ENCODE assay signal across 8 mouse cellular contexts in the genomic region with DNA sequence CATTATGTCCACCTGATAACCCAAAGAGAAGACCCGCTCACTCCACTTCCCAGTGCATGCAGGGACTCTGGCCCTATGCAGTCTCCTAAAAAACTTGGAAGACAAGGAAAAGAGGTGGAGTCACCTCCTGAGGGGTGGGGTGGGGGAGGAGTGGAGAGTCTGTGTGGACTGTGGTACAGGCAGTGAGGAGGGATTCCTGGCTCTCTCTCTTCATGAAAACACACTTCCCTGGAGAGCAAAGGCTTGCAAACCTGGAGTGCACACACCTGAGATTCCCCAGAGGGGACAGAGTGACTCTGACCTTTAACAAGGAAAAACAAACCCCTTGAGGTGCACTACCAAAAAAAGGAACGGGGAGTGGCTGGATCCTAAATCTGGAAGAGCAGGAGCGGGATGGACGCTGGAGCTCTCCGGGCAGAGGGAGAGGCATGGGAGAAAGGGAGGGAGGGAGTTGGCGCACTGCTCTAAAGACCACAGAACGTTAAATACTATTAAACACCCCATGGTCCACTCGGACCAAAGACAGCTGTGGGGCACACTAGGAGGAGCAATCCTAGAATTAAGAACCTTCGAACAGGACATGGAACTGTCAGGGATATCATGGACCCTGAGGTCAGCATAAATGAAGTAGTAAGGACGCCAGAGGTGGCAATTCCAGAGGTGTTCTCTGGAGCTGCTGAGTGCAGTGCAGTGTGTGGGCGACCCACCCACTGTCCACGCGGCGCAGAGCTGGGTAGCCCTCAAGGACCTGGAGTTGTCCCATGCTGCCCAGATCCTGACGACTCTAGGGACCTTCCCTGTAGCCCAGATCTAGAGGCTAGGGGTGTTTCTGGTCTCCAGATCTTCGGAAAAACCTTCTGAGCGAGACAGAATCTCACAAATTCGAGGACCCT. TPM values are rescaled to one million over a fixed set of nuclear protein-coding genes. Genes with fewer than 3 reads are reported as not detected.
DNase-seq lines count a peak whose midpoint lies in the region; ATAC-seq and TF ChIP-seq lines count a peak whose summit lies in the region.

No protein-coding gene starts in this region.

- peak overlapping the region; percentile 99 for H3K4me2 ChIP-seq in embryonic facial prominence, embryonic 15.5 days (replicated peaks)
- peak overlapping the region; percentile 99 for H3K4me2 ChIP-seq in limb, embryonic 11.5 days (ENCODE audit: low read depth, severe bottlenecking)
- peak overlapping the region; percentile 97 for H3K4me2 ChIP-seq in neural tube, embryonic 12.5 days (replicated peaks)

- H3K4me3 ChIP-seq in left cerebral cortex, adult 2 months: peak overlapping the region; percentile 72
- peak overlapping the region; percentile 80 for H3K4me3 ChIP-seq in embryonic facial prominence, embryonic 15.5 days (replicated peaks)
- H3K4me3 ChIP-seq in limb, embryonic 11.5 days (ENCODE audit: low read depth, low read length): peak overlapping the region; percentile 68
- peak overlapping the region; percentile 62 for H3K4me3 ChIP-seq in neural tube, embryonic 12.5 days

- intact Hi-C loops in left cerebral cortex, adult 2 months (cut with DNase I): loop anchor here (1.0 kb wide), 1 partner anchor 170 kb away; no protein-coding TSS in a partner anchor
- intact Hi-C loops in left cerebral cortex, postnatal 36 days (cut with DNase I): loop anchor here (5.0 kb wide), 3 partner anchors 184 to 414 kb away; no protein-coding TSS in a partner anchor

- TF ChIP-seq CTCF in left cerebral cortex, adult 2 months (IDR thresholded peaks at IDR 0.05): no peak

- H3K27ac ChIP-seq in left cerebral cortex, adult 2 months: peak overlapping the region; percentile 93
- no peak overlapping the region for H3K27ac ChIP-seq in embryonic facial prominence, embryonic 15.5 days (replicated peaks)
- H3K27ac ChIP-seq in limb, embryonic 11.5 days (replicated peaks; ENCODE audit: low read depth, low read length): no peak overlapping the region
- H3K27ac ChIP-seq in neural tube, embryonic 12.5 days: no peak overlapping the region

- DNase-seq in left cerebral cortex, adult 2 months (ENCODE audit: extremely low spot score in 1 of 2, low spot score in 2 of 2): no peak
- DNase-seq in left cerebral cortex, adult 18-20 months (ENCODE audit: low spot score in 2 of 2): no peak
- no peak for DNase-seq in limb, embryonic 11.5 days (ENCODE audit: low spot score)
- DNase-seq in gastrocnemius, postnatal 4 days (ENCODE audit: low spot score in 2 of 2): no peak
- no peak for DNase-seq in frontal cortex, postnatal 10 days (ENCODE audit: low spot score in 2 of 2)
- DNase-seq in left cerebral cortex, postnatal 36 days (ENCODE audit: low spot score in 2 of 2): no peak

- H3K4me1 ChIP-seq in embryonic facial prominence, embryonic 15.5 days: peaks cover 38% of the 10 kb centered on the region
- H3K4me1 ChIP-seq in limb, embryonic 11.5 days (ENCODE audit: control insufficient read depth, insufficient read depth, low read length): peaks cover 5% of the 10 kb centered on the region; the same call in 1 of the 2 replicates
- H3K4me1 ChIP-seq in neural tube, embryonic 12.5 days: peaks cover 13% of the 10 kb centered on the region

- 0 out of 2 replicates have a peak, but pooled peaks cover 7% of the 10 kb centered on the region for H3K27me3 ChIP-seq in embryonic facial prominence, embryonic 15.5 days
- 0 out of 2 replicates have a peak, but pooled peaks cover 2% of the 10 kb centered on the region for H3K27me3 ChIP-seq in limb, embryonic 11.5 days (ENCODE audit: control insufficient read depth, insufficient read depth, low read length)
- H3K27me3 ChIP-seq in neural tube, embryonic 12.5 days (replicated peaks): peaks cover 7% of the 10 kb centered on the region

- no peaks in the 10 kb centered on the region for H3K9me3 ChIP-seq in embryonic facial prominence, embryonic 15.5 days (replicated peaks)
- no peaks in the 10 kb centered on the region for H3K9me3 ChIP-seq in limb, embryonic 11.5 days (ENCODE audit: control insufficient read depth, low read length)
- no peaks in the 10 kb centered on the region for H3K9me3 ChIP-seq in neural tube, embryonic 12.5 days

- no peak for ATAC-seq in embryonic facial prominence, embryonic 15.5 days (ENCODE audit: insufficient number of reproducible peaks, low FRiP score, low TSS enrichment, low read depth)
- ATAC-seq in limb, embryonic 11.5 days (ENCODE audit: insufficient number of reproducible peaks, low FRiP score, low TSS enrichment, low read depth): no peak
- ATAC-seq in neural tube, embryonic 12.5 days (ENCODE audit: low FRiP score, low read depth): no peak

- H3K9ac ChIP-seq in embryonic facial prominence, embryonic 15.5 days: peak overlapping the region; percentile 79; the same call in 1 of the 2 replicates
- peak overlapping the region; percentile 88; the same call in 1 of the 2 replicates for H3K9ac ChIP-seq in limb, embryonic 11.5 days (ENCODE audit: low read length)
- H3K9ac ChIP-seq in neural tube, embryonic 12.5 days: no peak overlapping the region

- H3K36me3 ChIP-seq in embryonic facial prominence, embryonic 15.5 days: no peaks in the 10 kb centered on the region
- no peaks in the 10 kb centered on the region for H3K36me3 ChIP-seq in limb, embryonic 11.5 days (ENCODE audit: control insufficient read depth, insufficient read depth, low read length)
- no peaks in the 10 kb centered on the region for H3K36me3 ChIP-seq in neural tube, embryonic 12.5 days

- 4% methylated on average over 18 of the region's 18 CpGs for WGBS in embryonic facial prominence, embryonic 15.5 days
- 5% methylated on average over 18 of the region's 18 CpGs for WGBS in limb, embryonic 11.5 days
- WGBS in neural tube, embryonic 12.5 days: 4% methylated on average over 18 of the region's 18 CpGs

RNA-seq across cellular contexts. Expression of gene Sorcs2, which starts 1.2 kb away (rescaled TPM):
- total RNA-seq in left cerebral cortex, adult 2 months (2021): 10 to 100 TPM; 39.3 to 39.7 TPM
- total RNA-seq in left cerebral cortex, adult 18-20 months (2021): 10 to 100 TPM; 33.8 to 34.3 TPM
- polyA plus RNA-seq in embryonic facial prominence, embryonic 15.5 days (2015; fragmentation: Nextera tagmentation; extraction: Ambion mirVana): 25.3 and 26.2 TPM in 2 replicates
- polyA plus RNA-seq in limb, embryonic 11.5 days (2014; fragmentation: Nextera tagmentation; extraction: Ambion mirVana): 6.4 and 8.3 TPM in 2 replicates
- 11.0 and 12.1 TPM in 2 replicates for polyA plus RNA-seq in neural tube, embryonic 12.5 days (2016; fragmentation: Nextera tagmentation; extraction: Ambion mirVana)
- 10 to 100 TPM; 35.8 to 38.1 TPM for total RNA-seq in gastrocnemius, postnatal 4 days (2021)
- total RNA-seq in left cerebral cortex, postnatal 36 days (2021): 10 to 100 TPM; 36.6 to 45.0 TPM
